Mouse (Mus musculus) left cerebral cortex, postnatal 14 days (tissue): ENCODE measurements around the gene Ifi47. TPM values are rescaled to one million over a fixed set of nuclear protein-coding genes. Genes with fewer than 3 reads are reported as not detected.
"Not testable (repeated sequence)": the region's sequence is repeated elsewhere in the genome, so short reads cannot be mapped to it uniquely, and the experiment has no call there.

Source experiments
- DNase-seq, 2 experiments: peaks; one replicate each; pipeline ENCODE4 v3.0.0; 2021 to 2022; ENCODE audit warnings: low spot score in 2 of 2, mixed read lengths in 1 of 2
- intact Hi-C: fragments of 180-260 bp; cut with DNase I; formaldehyde crosslinking; loops from one replicate; pipeline ENCODE4 v1.15.1; 2025
- long read RNA-seq, 2 experiments: library from polyadenylated mRNA; stranded (forward); transcript quantifications; one replicate each; pipeline ENCODE4 v2.0.0; 2021
- total RNA-seq, 2 experiments: library from RNA; stranded (reverse); gene quantifications; 2 replicates each; pipeline ENCODE4 v1.2.3; 2021

Ifi47 gene
- total RNA-seq = under 1 TPM; 0.57 to 0.62 TPM
- long read RNA-seq, experiment 1 = 0 reads
- long read RNA-seq, experiment 2, partial matches to known transcripts = 1 of 1 reads
- long read RNA-seq, experiment 2, other reads (novel, unspliced or antisense) = 0 of 1 reads

GRCm38 (mm10) chr11:49076001-49076757, at the start of gene Ifi47:
TSS of gene Ifi47 (plus strand) at chr11:49076587.
- intact Hi-C loops = loop anchor here (2.0 kb wide), 1 partner anchor 155 kb away; no protein-coding TSS in a partner anchor
- not testable (repeated sequence) for DNase-seq

DNA sequence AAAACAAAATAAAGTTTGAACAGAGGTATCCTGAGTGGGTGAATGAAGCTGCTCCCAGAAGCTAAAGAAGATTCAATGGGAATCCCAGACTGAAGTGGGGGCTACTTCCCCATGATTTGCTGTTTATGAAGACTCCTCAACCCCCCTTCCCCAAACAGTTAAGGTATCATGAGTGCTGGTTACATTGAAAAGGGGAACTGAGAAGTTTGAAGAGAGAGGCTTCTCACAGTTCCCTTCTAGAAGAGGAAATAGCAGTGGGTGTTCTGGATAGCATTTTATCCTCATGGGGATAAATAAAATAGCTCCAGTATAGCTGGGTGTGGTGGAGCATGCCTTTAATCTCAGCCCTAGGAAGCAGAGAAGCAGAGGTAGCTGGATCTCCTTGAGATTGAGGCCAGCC, 26.3 kb upstream of the Ifi47 start:
- DNase-seq, intact Hi-C loops: not testable (repeated sequence)

DNA sequence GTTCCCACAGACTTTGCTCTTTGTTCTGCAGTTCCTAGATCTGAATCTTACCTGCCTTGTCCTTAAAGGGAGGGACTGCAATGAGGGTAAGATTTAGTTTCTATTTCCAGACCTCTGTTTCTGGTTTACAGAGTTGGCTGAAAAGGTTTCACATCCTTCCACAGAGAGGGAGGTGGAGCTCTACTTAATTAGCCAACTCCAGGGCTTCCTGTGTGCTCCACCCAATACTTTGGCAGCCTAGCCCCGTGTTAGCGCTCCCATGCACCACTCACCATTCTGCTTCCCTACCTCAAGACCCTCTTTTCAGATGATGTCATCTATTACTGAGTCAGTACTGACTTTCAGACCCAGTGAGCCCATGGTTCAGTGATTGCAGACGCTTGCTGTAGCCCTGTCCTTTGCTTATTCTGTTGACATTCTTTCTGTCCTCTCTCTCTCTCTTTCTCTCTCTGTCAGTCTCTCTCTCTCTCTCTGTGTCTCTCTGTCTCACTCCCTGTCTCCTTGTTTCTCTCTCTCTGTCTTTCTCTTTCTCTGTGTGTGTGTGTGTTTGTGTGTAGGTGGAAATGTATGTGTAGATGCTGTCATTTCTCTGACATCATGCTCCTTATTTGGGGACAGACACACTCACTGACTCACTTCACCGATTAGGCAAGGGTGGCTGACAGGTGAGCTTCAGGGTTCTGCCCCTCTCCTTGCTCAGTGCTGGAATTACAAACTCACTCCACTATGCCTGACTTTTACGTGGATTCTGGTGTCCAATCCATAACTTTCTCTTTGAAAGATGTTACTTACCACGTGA, 25.1 kb upstream of the Ifi47 start, which contains the start of gene 9930111J21Rik2:
Gene 9930111J21Rik2 (minus strand): TSS at position 150 of the 799 bp plus-strand sequence.
- DNase-seq, intact Hi-C loops: not testable (repeated sequence)

DNA sequence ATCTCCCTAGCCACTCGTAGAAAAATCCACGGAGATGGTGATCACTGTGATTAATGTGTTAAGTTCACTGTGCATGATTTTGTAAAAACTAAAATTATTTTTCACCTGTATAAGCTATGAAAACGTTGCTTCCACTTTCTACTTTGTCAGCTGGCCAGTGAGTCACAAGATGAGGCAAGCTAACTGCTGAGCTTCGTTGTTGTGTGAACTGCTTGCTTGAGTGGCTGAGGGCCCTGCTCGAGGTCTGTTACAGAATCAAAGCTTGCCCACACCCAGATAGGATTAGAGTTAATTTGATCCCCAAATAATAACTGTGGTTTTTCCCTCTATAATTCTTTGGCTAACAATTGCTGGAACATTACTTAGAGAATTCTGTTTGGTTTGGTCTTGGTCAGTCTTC, 24.5 kb upstream of the Ifi47 start:
- intact Hi-C loops, DNase-seq: not testable (repeated sequence)

GRCm38 (mm10) chr11:49060061-49060460, 16.3 kb upstream of the Ifi47 start:
- intact Hi-C loops, DNase-seq: not testable (repeated sequence)

DNA sequence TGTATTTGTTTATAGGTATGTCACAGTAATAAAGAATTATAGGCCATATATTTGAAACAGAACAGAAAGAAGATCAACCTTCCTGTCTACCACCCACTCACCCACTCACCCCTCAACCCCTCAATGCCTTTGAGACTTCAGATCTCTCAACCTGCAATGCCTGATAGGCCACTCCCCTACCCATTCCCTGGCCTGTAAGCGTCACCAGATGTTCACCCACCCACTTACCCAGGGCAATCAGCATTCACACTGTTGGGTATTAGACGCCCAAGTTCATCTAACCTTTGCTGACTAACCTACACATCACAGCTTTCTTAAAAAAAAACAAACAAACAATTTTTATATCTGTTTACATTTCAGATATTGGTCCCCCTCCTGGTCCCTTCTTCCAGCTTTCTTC, 14.5 kb upstream of the Ifi47 start:
- DNase-seq, intact Hi-C loops: not testable (repeated sequence)

GRCm38 (mm10) chr11:49063713-49064469, 12.5 kb upstream of the Ifi47 start, which contains the start of gene Tgtp2:
TSS of gene Tgtp2 (minus strand) at chr11:49064206.
- intact Hi-C loops, DNase-seq: not testable (repeated sequence)

DNA sequence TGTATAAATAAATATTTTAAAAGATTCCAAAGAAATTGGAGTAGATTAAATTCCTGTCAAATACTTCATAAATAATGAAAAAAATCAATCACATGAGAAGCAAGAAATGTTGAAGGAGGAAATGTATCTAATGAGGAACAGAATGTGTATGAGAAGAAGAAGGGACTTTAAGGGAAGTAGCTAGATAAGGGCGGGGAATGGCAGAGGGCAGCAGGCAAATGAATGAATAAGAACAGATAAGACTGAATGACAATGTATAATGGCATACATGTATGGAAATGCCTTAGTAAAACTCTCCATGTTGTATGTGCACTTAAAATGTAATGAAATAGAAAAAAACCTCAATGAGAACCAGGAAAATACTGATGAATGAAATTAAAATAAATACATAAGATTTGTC, 8.0 kb upstream of the Ifi47 start:
- no peak for DNase-seq
- intact Hi-C loops = no loop called here

DNA sequence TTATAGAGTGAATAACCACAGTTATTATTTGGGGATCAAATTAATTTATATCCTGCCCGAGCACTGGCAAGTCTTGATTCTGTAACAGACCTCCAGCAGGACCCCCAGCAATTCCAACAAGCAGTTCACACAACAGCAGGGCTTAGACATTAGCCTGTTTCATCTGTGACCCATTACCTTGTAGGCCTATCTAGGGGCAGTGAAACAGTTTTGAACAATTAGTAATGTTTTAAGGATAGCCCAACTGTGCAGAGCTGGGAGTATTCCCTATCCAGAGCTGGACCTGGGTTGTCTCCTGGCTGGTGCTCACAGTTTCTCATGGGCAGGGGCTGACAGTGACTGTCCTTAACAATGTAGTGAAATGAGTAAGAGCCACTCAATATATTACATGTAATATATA, 625 bp downstream of the Ifi47 start:
- DNase-seq = no peak
- intact Hi-C loops = loop anchor here (2.0 kb wide), 1 partner anchor 156 kb away; no protein-coding TSS in a partner anchor

DNA sequence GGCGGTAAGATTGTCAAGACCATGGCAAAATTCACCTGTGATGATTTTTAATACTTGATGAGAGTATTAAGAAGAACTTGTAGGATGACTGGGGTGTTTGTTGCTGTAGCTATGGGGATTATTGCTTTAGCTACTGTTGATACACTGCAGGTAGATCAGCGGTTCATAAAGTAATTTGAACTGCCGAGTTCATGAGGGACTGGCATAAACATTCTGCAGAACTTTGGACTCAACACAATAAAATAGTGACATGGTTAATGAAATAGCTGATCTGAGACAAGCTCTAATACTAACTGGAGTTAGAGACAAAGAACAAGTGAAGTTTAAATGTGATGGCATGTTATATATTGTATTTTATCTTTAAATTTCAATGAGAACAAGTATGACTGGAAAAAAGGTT, 2.3 kb downstream of the Ifi47 start:
- intact Hi-C loops = no loop called here

GRCm38 (mm10) chr11:49080636-49081035, 4.2 kb downstream of the Ifi47 start:
- intact Hi-C loops = no loop called here
- DNase-seq = no peak

More for the DNA sequence above, 2.3 kb downstream of the Ifi47 start:
- no peak for DNase-seq

DNA sequence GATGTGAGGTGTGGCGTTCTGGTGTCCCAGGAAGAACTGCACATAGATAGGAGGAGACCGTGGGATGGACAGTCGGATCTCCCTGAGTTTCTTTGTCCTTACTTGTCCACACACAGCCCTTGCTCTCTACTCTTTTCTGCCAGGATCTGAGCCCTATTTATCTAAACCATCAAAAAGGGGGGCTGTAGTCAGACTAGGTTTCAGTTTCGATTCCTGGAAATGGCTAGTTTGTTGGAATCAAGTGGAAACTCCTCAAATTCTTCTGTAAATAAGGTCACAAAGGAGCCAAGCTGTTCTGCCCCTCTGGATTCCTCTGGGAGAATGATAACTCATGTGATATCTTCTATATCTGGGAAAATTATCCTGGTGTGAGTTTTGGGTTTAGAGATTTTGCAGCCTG, 5.0 kb downstream of the Ifi47 start:
- intact Hi-C loops = no loop called here
- no peak for DNase-seq

DNA sequence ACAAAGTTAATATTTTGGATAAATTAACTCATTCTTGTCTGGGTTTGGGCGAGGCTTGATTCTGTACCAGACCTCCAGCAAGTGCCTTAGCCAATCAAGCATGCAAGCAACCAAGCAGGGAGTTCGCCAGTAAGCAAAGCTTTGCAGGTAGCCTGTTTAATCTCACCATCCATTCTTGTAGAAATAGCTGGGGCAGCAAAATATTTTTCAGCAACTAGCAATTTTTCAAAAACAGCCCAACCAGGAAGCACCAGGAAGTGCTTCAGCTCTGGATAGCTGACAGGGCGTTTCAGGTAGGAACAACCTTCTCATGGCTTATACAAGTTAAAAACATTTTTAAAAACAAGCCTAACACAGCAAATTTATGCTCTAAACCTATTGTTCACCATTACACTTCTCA, 5.5 kb downstream of the Ifi47 start:
- DNase-seq = no peak
- intact Hi-C loops = no loop called here

GRCm38 (mm10) chr11:49083146-49083545, 6.8 kb downstream of the Ifi47 start:
- DNase-seq = peak; percentile 45 to 54
- intact Hi-C loops = no loop called here

- intact Hi-C loops = no loop called here
- no peak for DNase-seq
Measured at GRCm38 (mm10) chr11:49083808-49084207, 7.4 kb downstream of the Ifi47 start.

DNA sequence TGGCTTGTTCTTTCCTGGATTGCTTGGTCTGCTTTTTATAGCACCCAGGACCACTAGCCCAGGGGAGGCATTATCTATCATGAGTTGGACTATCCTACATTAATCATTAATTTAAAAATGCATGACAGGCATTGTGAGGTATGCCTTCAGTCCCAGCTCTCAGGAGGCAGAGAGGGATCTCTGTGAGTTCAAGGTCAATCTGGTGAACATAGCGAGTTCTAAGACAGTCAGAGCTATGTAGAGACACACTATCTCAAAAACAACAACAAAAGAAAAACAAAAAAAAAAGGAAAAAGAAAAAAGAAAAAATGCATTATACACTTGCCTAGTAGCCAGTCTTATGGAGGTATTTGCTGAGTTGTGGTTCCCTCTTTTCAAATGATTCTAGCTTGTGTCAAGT, 8.0 kb downstream of the Ifi47 start:
- DNase-seq = no peak
- intact Hi-C loops = no loop called here

DNA sequence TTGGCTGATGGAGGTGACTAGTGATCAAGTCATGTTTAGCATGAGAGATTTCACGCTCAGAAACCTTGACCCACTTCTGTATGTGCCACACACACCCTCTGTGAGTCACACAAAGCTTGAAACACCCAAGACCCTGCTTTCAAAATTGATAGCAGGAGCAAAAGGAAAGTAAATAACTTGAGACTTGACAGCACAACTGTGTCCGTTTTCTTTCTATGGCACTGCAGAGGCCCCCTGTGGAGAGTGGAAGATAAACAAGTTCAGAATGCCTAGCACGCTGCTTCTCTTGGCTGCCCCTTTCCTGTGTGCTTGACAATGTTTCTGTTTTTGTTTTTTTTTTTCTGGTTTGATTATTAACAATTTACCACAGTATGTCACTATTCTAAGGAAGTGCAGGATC, 8.5 kb downstream of the Ifi47 start:
- intact Hi-C loops = no loop called here
- DNase-seq = no peak

DNA sequence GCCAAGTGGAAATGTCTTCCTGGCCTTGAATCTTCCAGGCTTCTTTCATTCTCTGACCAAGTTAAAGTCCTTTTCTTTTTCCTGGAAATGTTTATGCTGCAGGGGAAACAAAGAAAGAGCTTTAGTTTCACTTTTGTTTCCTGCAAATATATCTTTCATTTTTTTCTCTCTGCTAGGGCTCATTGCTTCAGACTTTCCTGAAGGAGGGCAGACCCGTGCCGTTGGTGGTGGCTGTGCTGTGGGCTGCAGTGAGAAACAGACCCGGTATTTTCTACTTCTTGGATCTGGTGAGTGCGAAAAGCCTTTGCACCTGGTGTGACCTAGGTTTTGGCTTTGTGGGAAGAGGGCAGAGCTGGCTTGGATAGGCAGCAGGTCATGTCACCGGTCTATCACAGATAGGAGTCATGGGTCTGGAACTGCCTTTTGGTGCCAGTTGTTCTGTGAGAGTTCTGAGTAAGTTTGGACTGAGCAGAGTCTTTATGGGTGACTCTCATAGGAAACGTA, 10.5 kb downstream of the Ifi47 start:
- intact Hi-C loops = no loop called here
- no peak for DNase-seq
